Mouse (Mus musculus) small intestine, adult 2 months (tissue): Measurements from ENCODE around the gene Ube2g1.

ENCODE experiments used
- CTCF ChIP-seq: fragments of 200-500 bp; IDR thresholded peaks from 2 replicates; pipeline ENCODE4 v1.5.1; 2012; ENCODE audit warnings: low read depth, mild to moderate bottlenecking, control low read depth, inconsistent platforms, low read length, moderate library complexity, mixed read lengths; ENCODE audit not compliant: insufficient replicate concordance, insufficient read length; ENCODE audit errors: extremely low read depth
- POLR2A ChIP-seq: fragments of 200-500 bp; IDR thresholded peaks from 2 replicates; pipeline ENCODE4 v1.6.1; 2012; ENCODE audit warnings: low read depth, mild to moderate bottlenecking, control low read depth, inconsistent platforms, low read length, moderate library complexity

GRCm38 (mm10) chr11:72712721-72713120 lies 105.6 kb downstream of the Ube2g1 start:
- TF ChIP-seq CTCF, result no peak
- TF ChIP-seq POLR2A, result no peak
